Mouse (Mus musculus): ENCODE results near the gene Gm17949. TPM values are rescaled to one million over a fixed set of nuclear protein-coding genes. Genes with fewer than 3 reads are reported as not detected.

Gm17949 gene
- total RNA-seq, 1 experiment = not detected

DNA sequence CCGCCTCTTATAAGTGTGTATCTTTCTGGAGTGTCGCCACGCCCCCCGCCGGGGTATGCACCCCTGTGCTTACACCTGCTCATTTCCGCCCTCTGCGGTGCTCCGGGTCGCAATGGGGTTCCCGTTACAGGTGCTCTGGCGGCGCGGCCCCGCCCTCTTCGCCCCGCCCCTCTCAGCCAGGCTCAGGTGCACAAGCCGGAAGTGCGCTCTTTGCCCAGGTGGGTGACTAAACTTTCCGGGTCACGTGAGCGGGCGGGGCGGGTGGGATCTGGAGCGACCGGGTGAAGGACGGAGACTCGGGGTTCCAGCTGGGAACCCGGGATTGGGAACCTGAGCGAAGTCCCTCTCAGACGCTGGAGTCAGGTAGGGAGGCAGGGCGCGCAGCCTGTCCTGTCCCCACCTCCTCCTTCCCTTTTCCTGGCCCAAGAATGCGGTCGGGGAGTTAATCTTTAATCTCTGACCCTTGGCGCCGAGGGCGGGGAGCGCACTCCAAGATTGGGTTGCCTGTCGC, 50.8 kb downstream of the Gm17949 start:
- DNase-seq (ENCODE audit: low read depth, low spot score) = no peak
- peak overlapping the region; percentile 10; the same call in 1 of the 2 replicates for H3K27ac ChIP-seq (ENCODE audit: insufficient read depth, low read depth, low read length, poor library complexity, severe bottlenecking)

DNA sequence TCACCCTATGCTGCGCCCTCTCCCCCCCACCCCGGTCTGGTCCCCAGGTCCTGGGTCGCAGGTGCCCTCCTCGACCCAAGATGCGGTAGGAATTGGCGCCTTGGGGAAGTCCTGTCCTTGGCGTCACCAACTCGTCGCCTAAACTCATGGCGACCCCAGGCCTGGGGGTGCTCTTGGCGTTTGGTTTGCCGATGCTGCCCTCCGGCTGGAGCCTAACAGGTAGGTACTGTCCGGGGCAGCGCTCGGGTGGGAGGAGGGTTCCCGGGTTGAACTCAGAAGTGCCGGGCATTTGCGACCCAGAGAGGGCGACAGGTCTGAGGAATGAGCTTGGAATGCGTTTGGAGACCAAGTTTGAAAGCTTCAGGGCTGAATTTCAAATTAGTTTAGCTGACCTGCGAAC, 51.3 kb downstream of the Gm17949 start:
- peaks cover 0 to 23% of the 10 kb centered on the region in 2 experiments; a peak in 2 of 4 replicates for H3K4me1 ChIP-seq (ENCODE audit: control insufficient read depth in 2 of 2, insufficient read depth in 2 of 2, low read length in 2 of 2, poor library complexity in 1 of 2)
- DNase-seq (ENCODE audit: low read depth, low spot score) = no peak
- peak overlapping the region; percentile 10; the same call in 1 of the 2 replicates for H3K27ac ChIP-seq (ENCODE audit: insufficient read depth, low read depth, low read length, poor library complexity, severe bottlenecking)
- H3K36me3 ChIP-seq (ENCODE audit: control insufficient read depth, insufficient read depth, low read length, poor library complexity, severe bottlenecking) = peaks cover 8% of the 10 kb centered on the region; the same call in 1 of the 2 replicates
- no peaks in the 10 kb centered on the region for H3K9me3 ChIP-seq (ENCODE audit: control insufficient read depth, insufficient read depth, low read depth, low read length)
- TF ChIP-seq ZC3H11A (IDR thresholded peaks at IDR 0.05; ENCODE audit: borderline replicate concordance, low read depth, low read length) (no peak), ZNF384 (IDR thresholded peaks at IDR 0.05; ENCODE audit: low read depth, low read length) (peak; percentile 82; the same call in 1 of the 2 replicates)
- in situ Hi-C loops (cut with MboI; ENCODE audit: low sequenced_read_pairs in 2 of 2, unreplicated experiment in 2 of 2) = no loop called here
- H3K9ac ChIP-seq (ENCODE audit: insufficient read depth, low read depth, low read length, poor library complexity, severe bottlenecking) = peak overlapping the region; percentile 74
- peak overlapping the region; percentile 69 to 78 for H3K4me3 ChIP-seq (ENCODE audit: insufficient read depth in 1 of 2, low read depth in 1 of 2, low read length in 2 of 2, poor library complexity in 1 of 2, severe bottlenecking in 1 of 2)

More for the DNA sequence above, 50.8 kb downstream of the Gm17949 start:
- Histone ChIP-seq H3K36me3 (ENCODE audit: control insufficient read depth, insufficient read depth, low read length, poor library complexity, severe bottlenecking) (peaks cover 8% of the 10 kb centered on the region; the same call in 1 of the 2 replicates), H3K9ac (ENCODE audit: insufficient read depth, low read depth, low read length, poor library complexity, severe bottlenecking) (peak overlapping the region; percentile 74), H3K9me3 (ENCODE audit: control insufficient read depth, insufficient read depth, low read depth, low read length) (no peaks in the 10 kb centered on the region), H3K4me1 (ENCODE audit: control insufficient read depth in 2 of 2, insufficient read depth in 2 of 2, low read length in 2 of 2, poor library complexity in 1 of 2) (peaks cover 0 to 23% of the 10 kb centered on the region in 2 experiments; a peak in 2 of 4 replicates), H3K4me3 (ENCODE audit: insufficient read depth in 1 of 2, low read depth in 1 of 2, low read length in 2 of 2, poor library complexity in 1 of 2, severe bottlenecking in 1 of 2) (peak overlapping the region; percentile 69 to 78)
- in situ Hi-C loops (cut with MboI; ENCODE audit: low sequenced_read_pairs in 2 of 2, unreplicated experiment in 2 of 2) = no loop called here
- no peak for TF ChIP-seq ZNF384 (IDR thresholded peaks at IDR 0.05; ENCODE audit: low read depth, low read length)
- no peak for TF ChIP-seq HCFC1 (IDR thresholded peaks at IDR 0.05; ENCODE audit: borderline replicate concordance, insufficient read depth, low read length)
- no peak for TF ChIP-seq MAFK (IDR thresholded peaks at IDR 0.05; ENCODE audit: insufficient read depth, low read depth, low read length)
- TF ChIP-seq CHD2 (IDR thresholded peaks at IDR 0.05; ENCODE audit: low read depth, low read length) = no peak
- TF ChIP-seq ZC3H11A (IDR thresholded peaks at IDR 0.05; ENCODE audit: borderline replicate concordance, low read depth, low read length) = no peak

DNA sequence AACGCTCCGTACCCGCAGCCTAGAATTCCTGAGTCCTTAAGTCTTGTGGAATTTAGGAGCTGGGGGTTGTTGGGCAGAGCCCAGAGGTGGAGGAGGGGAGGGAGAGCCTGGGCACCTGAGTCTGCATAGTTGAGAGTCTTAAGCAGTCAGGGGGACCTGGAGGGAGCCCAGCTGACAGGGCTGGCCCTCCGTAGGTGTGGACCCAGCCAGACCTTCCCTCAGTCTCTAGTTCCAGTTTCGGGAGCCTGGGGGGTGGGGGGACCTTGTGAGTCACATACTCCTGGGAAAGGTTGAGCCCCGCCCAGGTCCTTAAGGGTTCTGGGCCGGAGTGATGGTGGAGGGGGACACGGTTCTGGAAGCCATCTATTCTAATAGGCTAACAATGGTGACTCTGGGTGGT, 51.8 kb downstream of the Gm17949 start:
- no peak overlapping the region for H3K27ac ChIP-seq (ENCODE audit: insufficient read depth, low read depth, low read length, poor library complexity, severe bottlenecking)
- no peak for DNase-seq (ENCODE audit: low read depth, low spot score)
- in situ Hi-C loops (cut with MboI; ENCODE audit: low sequenced_read_pairs in 2 of 2, unreplicated experiment in 2 of 2) = no loop called here
- peaks cover 0 to 22% of the 10 kb centered on the region in 2 experiments; a peak in 2 of 4 replicates for H3K4me1 ChIP-seq (ENCODE audit: control insufficient read depth in 2 of 2, insufficient read depth in 2 of 2, low read length in 2 of 2, poor library complexity in 1 of 2)
- H3K4me3 ChIP-seq (ENCODE audit: insufficient read depth in 1 of 2, low read depth in 1 of 2, low read length in 2 of 2, poor library complexity in 1 of 2, severe bottlenecking in 1 of 2) = peak overlapping the region; percentile 69 to 78
- H3K36me3 ChIP-seq (ENCODE audit: control insufficient read depth, insufficient read depth, low read length, poor library complexity, severe bottlenecking) = peaks cover 8% of the 10 kb centered on the region; the same call in 1 of the 2 replicates
- TF ChIP-seq HCFC1 (IDR thresholded peaks at IDR 0.05; ENCODE audit: borderline replicate concordance, insufficient read depth, low read length) (no peak), MAFK (IDR thresholded peaks at IDR 0.05; ENCODE audit: insufficient read depth, low read depth, low read length) (no peak), ZC3H11A (IDR thresholded peaks at IDR 0.05; ENCODE audit: borderline replicate concordance, low read depth, low read length) (no peak)
- H3K9me3 ChIP-seq (ENCODE audit: control insufficient read depth, insufficient read depth, low read depth, low read length) = no peaks in the 10 kb centered on the region
- no peak overlapping the region for H3K9ac ChIP-seq (ENCODE audit: insufficient read depth, low read depth, low read length, poor library complexity, severe bottlenecking)

GRCm38 (mm10) chr17:57066908-57067307, 55.6 kb downstream of the Gm17949 start:
- in situ Hi-C loops (cut with MboI; ENCODE audit: low sequenced_read_pairs in 2 of 2, unreplicated experiment in 2 of 2) = no loop called here
- H3K27ac ChIP-seq (ENCODE audit: insufficient read depth, low read depth, low read length, poor library complexity, severe bottlenecking) = no peak overlapping the region
- DNase-seq (ENCODE audit: low read depth, low spot score) = no peak
- TF ChIP-seq ZNF384 (IDR thresholded peaks at IDR 0.05; ENCODE audit: low read depth, low read length) = no peak
- no peak for TF ChIP-seq CHD2 (IDR thresholded peaks at IDR 0.05; ENCODE audit: low read depth, low read length)
- no peak for TF ChIP-seq HCFC1 (IDR thresholded peaks at IDR 0.05; ENCODE audit: borderline replicate concordance, insufficient read depth, low read length)
- no peak for TF ChIP-seq ZC3H11A (IDR thresholded peaks at IDR 0.05; ENCODE audit: borderline replicate concordance, low read depth, low read length)
- TF ChIP-seq MAFK (IDR thresholded peaks at IDR 0.05; ENCODE audit: insufficient read depth, low read depth, low read length) = no peak
- H3K4me1 ChIP-seq (ENCODE audit: control insufficient read depth in 2 of 2, insufficient read depth in 2 of 2, low read length in 2 of 2, poor library complexity in 1 of 2) = peaks cover 2 to 15% of the 10 kb centered on the region in 2 experiments; a peak in 2 of 4 replicates
- no peak overlapping the region for H3K4me3 ChIP-seq (ENCODE audit: insufficient read depth in 1 of 2, low read depth in 1 of 2, low read length in 2 of 2, poor library complexity in 1 of 2, severe bottlenecking in 1 of 2)
- peaks cover 8% of the 10 kb centered on the region; the same call in 1 of the 2 replicates for H3K36me3 ChIP-seq (ENCODE audit: control insufficient read depth, insufficient read depth, low read length, poor library complexity, severe bottlenecking)
- no peaks in the 10 kb centered on the region for H3K9me3 ChIP-seq (ENCODE audit: control insufficient read depth, insufficient read depth, low read depth, low read length)
- H3K9ac ChIP-seq (ENCODE audit: insufficient read depth, low read depth, low read length, poor library complexity, severe bottlenecking) = no peak overlapping the region
